Mouse (Mus musculus) intestine, postnatal 0 days (tissue): ENCODE data around the gene Asic2. TPM values are rescaled to one million over a fixed set of nuclear protein-coding genes. Genes with fewer than 3 reads are reported as not detected.

Experiments used
- ATAC-seq: fragments of 200-750 bp; cut with Nextera tagmentation; 2 replicates; pipeline ENCODE4 v1.8.0; 2017; ENCODE audit warnings: mild to moderate bottlenecking, moderate TSS enrichment, moderate library complexity
- H3K27ac ChIP-seq: fragments of 300-500 bp; sonication (generic); 2 replicates; pipeline ENCODE4 v1.5.1; 2014; ENCODE audit warnings: mild to moderate bottlenecking, low read depth, low read length, moderate library complexity
- H3K27me3 ChIP-seq: fragments of 300-500 bp; sonication (generic); replicated peaks from 2 replicates; pipeline ENCODE4 v1.6.1; 2014; ENCODE audit warnings: low read length, mixed read lengths; ENCODE audit not compliant: control insufficient read depth, insufficient read depth
- H3K36me3 ChIP-seq: fragments of 300-500 bp; sonication (generic); 2 replicates; pipeline ENCODE4 v1.6.1; 2014; ENCODE audit warnings: mild to moderate bottlenecking, moderate library complexity; ENCODE audit not compliant: control insufficient read depth, insufficient read depth
- H3K4me1 ChIP-seq: fragments of 300-500 bp; sonication (generic); replicated peaks from 2 replicates; pipeline ENCODE4 v1.6.1; 2014; ENCODE audit warnings: antibody characterized with exemption, low read length, mixed read lengths; ENCODE audit not compliant: control insufficient read depth, insufficient read depth
- H3K4me2 ChIP-seq: fragments of 300-500 bp; sonication (generic); replicated peaks from 2 replicates; pipeline ENCODE4 v1.6.1; 2014; ENCODE audit warnings: low read depth, mild to moderate bottlenecking, moderate library complexity
- H3K4me3 ChIP-seq: fragments of 300-500 bp; sonication (generic); 2 replicates; pipeline ENCODE4 v1.5.1; 2014; ENCODE audit warnings: low read depth, low read length
- H3K9ac ChIP-seq: fragments of 300-500 bp; sonication (generic); 2 replicates; pipeline ENCODE4 v1.6.1; 2014; ENCODE audit warnings: mild to moderate bottlenecking, low read depth, low read length
- H3K9me3 ChIP-seq: fragments of 300-500 bp; sonication (generic); 2 replicates; pipeline ENCODE4 v1.6.1; 2016; ENCODE audit warnings: mixed run types; ENCODE audit not compliant: control insufficient read depth
- CTCF ChIP-seq: sonication (generic); IDR thresholded peaks from 2 replicates; pipeline ENCODE4 v1.5.1; 2016; ENCODE audit warnings: low read depth, mild to moderate bottlenecking, control low read depth, antibody characterized with exemption, moderate library complexity
- WGBS: fragments of 180-500 bp; shearing (Covaris S2); extraction: QIAGEN DNeasy Blood & Tissue Kit; methylation state at CpG from one replicate; pipeline ENCODE4 v1.1.7; 2014; 5-methylcytosine and 5-hydroxymethylcytosine counted together
- polyA plus RNA-seq: library from polyadenylated mRNA; unstranded; fragments of >200 nt; fragmentation: Nextera tagmentation; extraction: Ambion mirVana; gene quantifications from 2 replicates; pipeline ENCODE4 v1.2.1, GENCODE M21; 2015

The Asic2 gene
- polyA plus RNA-seq, 1 experiment from 2014 or later: 0.55 TPM

GRCm38 (mm10) chr11:81750016-81750415, 218.2 kb downstream of the Asic2 start:
- no peak overlapping the region for H3K27ac ChIP-seq
- H3K36me3 ChIP-seq: no peaks in the 10 kb centered on the region
- TF ChIP-seq CTCF: no peak
- WGBS: 69% methylated on average over 1 of the region's 1 CpGs
- no peak overlapping the region for H3K4me2 ChIP-seq
- H3K4me3 ChIP-seq: no peak overlapping the region
- ATAC-seq: no peak
- H3K4me1 ChIP-seq: no peaks in the 10 kb centered on the region
- no peaks in the 10 kb centered on the region for H3K9me3 ChIP-seq
- no peak overlapping the region for H3K9ac ChIP-seq
- H3K27me3 ChIP-seq: no peaks in the 10 kb centered on the region

- no peak for TF ChIP-seq CTCF
- Histone ChIP-seq H3K27ac (no peak overlapping the region), H3K27me3 (no peaks in the 10 kb centered on the region), H3K4me3 (no peak overlapping the region), H3K4me2 (no peak overlapping the region), H3K36me3 (no peaks in the 10 kb centered on the region), H3K4me1 (no peaks in the 10 kb centered on the region), H3K9me3 (no peaks in the 10 kb centered on the region), H3K9ac (no peak overlapping the region)
- ATAC-seq: no peak
- WGBS: 59% methylated on average over 3 of the region's 3 CpGs
Measured at GRCm38 (mm10) chr11:81738995-81739394, 229.3 kb downstream of the Asic2 start.

- WGBS: 57% methylated on average over 3 of the region's 3 CpGs
Measured at GRCm38 (mm10) chr11:81737777-81738176, 230.5 kb downstream of the Asic2 start.

GRCm38 (mm10) chr11:81722071-81722470, 246.2 kb downstream of the Asic2 start:
- Histone ChIP-seq H3K4me1 (no peaks in the 10 kb centered on the region), H3K27ac (no peak overlapping the region)
- 63% methylated on average over 2 of the region's 2 CpGs for WGBS

More at GRCm38 (mm10) chr11:81737777-81738176, 230.5 kb downstream of the Asic2 start:
- Histone ChIP-seq H3K27me3 (no peaks in the 10 kb centered on the region), H3K4me2 (no peak overlapping the region), H3K36me3 (no peaks in the 10 kb centered on the region), H3K4me3 (no peak overlapping the region), H3K9ac (no peak overlapping the region), H3K27ac (no peak overlapping the region), H3K4me1 (no peaks in the 10 kb centered on the region), H3K9me3 (no peaks in the 10 kb centered on the region)
- ATAC-seq: no peak
- no peak for TF ChIP-seq CTCF

GRCm38 (mm10) chr11:81714801-81715200, 253.5 kb downstream of the Asic2 start:
- 79% methylated on average over 4 of the region's 4 CpGs for WGBS
- H3K4me3 ChIP-seq: no peak overlapping the region
- H3K4me2 ChIP-seq: no peak overlapping the region
- TF ChIP-seq CTCF: no peak
- H3K9me3 ChIP-seq: no peaks in the 10 kb centered on the region
- no peak overlapping the region for H3K27ac ChIP-seq
- no peaks in the 10 kb centered on the region for H3K4me1 ChIP-seq
- ATAC-seq: no peak
- no peak overlapping the region for H3K9ac ChIP-seq
- no peaks in the 10 kb centered on the region for H3K36me3 ChIP-seq
- no peaks in the 10 kb centered on the region for H3K27me3 ChIP-seq

More at GRCm38 (mm10) chr11:81722071-81722470, 246.2 kb downstream of the Asic2 start:
- no peak for TF ChIP-seq CTCF
- H3K36me3 ChIP-seq: no peaks in the 10 kb centered on the region
- ATAC-seq: no peak
- H3K27me3 ChIP-seq: no peaks in the 10 kb centered on the region
- no peak overlapping the region for H3K4me3 ChIP-seq
- no peak overlapping the region for H3K9ac ChIP-seq
- no peak overlapping the region for H3K4me2 ChIP-seq
- no peaks in the 10 kb centered on the region for H3K9me3 ChIP-seq

GRCm38 (mm10) chr11:81706996-81707395, 261.3 kb downstream of the Asic2 start:
- Histone ChIP-seq H3K4me1 (no peaks in the 10 kb centered on the region), H3K4me2 (no peak overlapping the region), H3K9ac (no peak overlapping the region), H3K36me3 (no peaks in the 10 kb centered on the region), H3K9me3 (no peaks in the 10 kb centered on the region), H3K27me3 (no peaks in the 10 kb centered on the region), H3K4me3 (no peak overlapping the region), H3K27ac (no peak overlapping the region)
- TF ChIP-seq CTCF: no peak
- ATAC-seq: no peak
- WGBS: 75% methylated on average over 5 of the region's 5 CpGs

- peak; percentile 25; the same call in 1 of the 2 replicates for TF ChIP-seq CTCF
Measured at GRCm38 (mm10) chr11:81698008-81698407, 270.2 kb downstream of the Asic2 start.

More at GRCm38 (mm10) chr11:81698008-81698407, 270.2 kb downstream of the Asic2 start:
- H3K9ac ChIP-seq: no peak overlapping the region
- no peaks in the 10 kb centered on the region for H3K9me3 ChIP-seq
- no peaks in the 10 kb centered on the region for H3K36me3 ChIP-seq
- H3K27me3 ChIP-seq: no peaks in the 10 kb centered on the region
- no peak overlapping the region for H3K4me2 ChIP-seq
- H3K27ac ChIP-seq: no peak overlapping the region
- ATAC-seq: no peak
- WGBS: 58% methylated on average over 1 of the region's 1 CpGs
- H3K4me1 ChIP-seq: no peaks in the 10 kb centered on the region
- no peak overlapping the region for H3K4me3 ChIP-seq
